Mouse (Mus musculus): ENCODE measurements around the gene Fbln1. TPM values are rescaled to one million over a fixed set of nuclear protein-coding genes. Genes with fewer than 3 reads are reported as not detected.

Fbln1 gene
- polyA plus RNA-seq, 1 experiment from 2014 or later: 60.2 TPM

- DNase-seq (ENCODE audit: low spot score) (no peak), ATAC-seq (replicated peaks; ENCODE audit: low FRiP score) (no peak)
- H3K4me2 ChIP-seq: no peak overlapping the region
- peaks cover 10% of the 10 kb centered on the region for H3K4me1 ChIP-seq (replicated peaks; ENCODE audit: control insufficient read depth, insufficient read depth, low read length)
- H3K27me3 ChIP-seq (replicated peaks; ENCODE audit: control insufficient read depth, insufficient read depth, low read length): no peaks in the 10 kb centered on the region
- WGBS: 69% methylated on average over 7 of the region's 7 CpGs
- H3K36me3 ChIP-seq (ENCODE audit: control insufficient read depth, insufficient read depth, low read length): peaks cover 6% of the 10 kb centered on the region
- no peak overlapping the region for H3K27ac ChIP-seq (ENCODE audit: low read depth, low read length)
- no peak overlapping the region for H3K4me3 ChIP-seq (ENCODE audit: low read depth, low read length)
- no peaks in the 10 kb centered on the region for H3K9me3 ChIP-seq (ENCODE audit: control insufficient read depth, low read length)
- no peak overlapping the region for H3K9ac ChIP-seq (ENCODE audit: low read depth, low read length)
Observed at GRCm38 (mm10) chr15:85226841-85227240, 21.1 kb downstream of the Fbln1 start.

GRCm38 (mm10) chr15:85228568-85228967 lies 22.8 kb downstream of the Fbln1 start:
- Histone ChIP-seq H3K4me2 (no peak overlapping the region), H3K36me3 (ENCODE audit: control insufficient read depth, insufficient read depth, low read length) (peaks cover 6% of the 10 kb centered on the region), H3K4me3 (ENCODE audit: low read depth, low read length) (no peak overlapping the region), H3K27me3 (replicated peaks; ENCODE audit: control insufficient read depth, insufficient read depth, low read length) (no peaks in the 10 kb centered on the region), H3K9me3 (ENCODE audit: control insufficient read depth, low read length) (no peaks in the 10 kb centered on the region), H3K9ac (ENCODE audit: low read depth, low read length) (no peak overlapping the region), H3K4me1 (replicated peaks; ENCODE audit: control insufficient read depth, insufficient read depth, low read length) (peaks cover 10% of the 10 kb centered on the region), H3K27ac (ENCODE audit: low read depth, low read length) (no peak overlapping the region)
- DNase-seq (ENCODE audit: low spot score) (no peak), ATAC-seq (replicated peaks; ENCODE audit: low FRiP score) (no peak)
- 63% methylated on average over 3 of the region's 3 CpGs for WGBS

- Histone ChIP-seq H3K4me1 (replicated peaks; ENCODE audit: control insufficient read depth, insufficient read depth, low read length) (peaks cover 10% of the 10 kb centered on the region), H3K9ac (ENCODE audit: low read depth, low read length) (no peak overlapping the region), H3K27ac (ENCODE audit: low read depth, low read length) (no peak overlapping the region), H3K27me3 (replicated peaks; ENCODE audit: control insufficient read depth, insufficient read depth, low read length) (no peaks in the 10 kb centered on the region), H3K9me3 (ENCODE audit: control insufficient read depth, low read length) (no peaks in the 10 kb centered on the region), H3K36me3 (ENCODE audit: control insufficient read depth, insufficient read depth, low read length) (peaks cover 2% of the 10 kb centered on the region), H3K4me2 (no peak overlapping the region), H3K4me3 (ENCODE audit: low read depth, low read length) (no peak overlapping the region)
- ATAC-seq (replicated peaks; ENCODE audit: low FRiP score): peak; percentile 81
- 33% methylated on average over 13 of the region's 13 CpGs for WGBS
- DNase-seq (ENCODE audit: low spot score): peak; percentile 39
Observed at GRCm38 (mm10) chr15:85229960-85230535, 24.3 kb downstream of the Fbln1 start.

GRCm38 (mm10) chr15:85230613-85231012 lies 24.9 kb downstream of the Fbln1 start:
- Histone ChIP-seq H3K36me3 (ENCODE audit: control insufficient read depth, insufficient read depth, low read length) (peaks cover 2% of the 10 kb centered on the region), H3K9ac (ENCODE audit: low read depth, low read length) (no peak overlapping the region), H3K9me3 (ENCODE audit: control insufficient read depth, low read length) (no peaks in the 10 kb centered on the region), H3K27ac (ENCODE audit: low read depth, low read length) (no peak overlapping the region), H3K4me2 (no peak overlapping the region), H3K27me3 (replicated peaks; ENCODE audit: control insufficient read depth, insufficient read depth, low read length) (no peaks in the 10 kb centered on the region), H3K4me1 (replicated peaks; ENCODE audit: control insufficient read depth, insufficient read depth, low read length) (peaks cover 10% of the 10 kb centered on the region), H3K4me3 (ENCODE audit: low read depth, low read length) (no peak overlapping the region)
- no peak for DNase-seq (ENCODE audit: low spot score)
- 82% methylated on average over 14 of the region's 14 CpGs for WGBS
- ATAC-seq (replicated peaks; ENCODE audit: low FRiP score): no peak

GRCm38 (mm10) chr15:85231443-85232255 lies 25.9 kb downstream of the Fbln1 start:
- ATAC-seq (replicated peaks; ENCODE audit: low FRiP score) (no peak), DNase-seq (ENCODE audit: low spot score) (peak; percentile 62)
- H3K4me3 ChIP-seq (ENCODE audit: low read depth, low read length): no peak overlapping the region
- no peaks in the 10 kb centered on the region for H3K9me3 ChIP-seq (ENCODE audit: control insufficient read depth, low read length)
- H3K9ac ChIP-seq (ENCODE audit: low read depth, low read length): no peak overlapping the region
- no peaks in the 10 kb centered on the region for H3K27me3 ChIP-seq (replicated peaks; ENCODE audit: control insufficient read depth, insufficient read depth, low read length)
- WGBS: 79% methylated on average over 13 of the region's 13 CpGs
- H3K36me3 ChIP-seq (ENCODE audit: control insufficient read depth, insufficient read depth, low read length): no peaks in the 10 kb centered on the region; the same call in 1 of the 2 replicates
- H3K4me2 ChIP-seq: no peak overlapping the region
- peaks cover 10% of the 10 kb centered on the region for H3K4me1 ChIP-seq (replicated peaks; ENCODE audit: control insufficient read depth, insufficient read depth, low read length)
- H3K27ac ChIP-seq (ENCODE audit: low read depth, low read length): no peak overlapping the region

GRCm38 (mm10) chr15:85232256-85232535 lies 26.4 kb downstream of the Fbln1 start:
- Histone ChIP-seq H3K27ac (ENCODE audit: low read depth, low read length) (no peak overlapping the region), H3K9ac (ENCODE audit: low read depth, low read length) (no peak overlapping the region), H3K27me3 (replicated peaks; ENCODE audit: control insufficient read depth, insufficient read depth, low read length) (no peaks in the 10 kb centered on the region), H3K4me3 (ENCODE audit: low read depth, low read length) (no peak overlapping the region), H3K9me3 (ENCODE audit: control insufficient read depth, low read length) (no peaks in the 10 kb centered on the region), H3K4me2 (no peak overlapping the region), H3K4me1 (replicated peaks; ENCODE audit: control insufficient read depth, insufficient read depth, low read length) (peaks cover 10% of the 10 kb centered on the region), H3K36me3 (ENCODE audit: control insufficient read depth, insufficient read depth, low read length) (no peaks in the 10 kb centered on the region; the same call in 1 of the 2 replicates)
- DNase-seq (ENCODE audit: low spot score) (no peak), ATAC-seq (replicated peaks; ENCODE audit: low FRiP score) (no peak)
- 90% methylated on average over 4 of the region's 4 CpGs for WGBS

- Histone ChIP-seq H3K36me3 (ENCODE audit: control insufficient read depth, insufficient read depth, low read length) (no peaks in the 10 kb centered on the region; the same call in 1 of the 2 replicates), H3K9me3 (ENCODE audit: control insufficient read depth, low read length) (no peaks in the 10 kb centered on the region), H3K27ac (ENCODE audit: low read depth, low read length) (peak overlapping the region; percentile 38), H3K4me3 (ENCODE audit: low read depth, low read length) (no peak overlapping the region), H3K4me1 (replicated peaks; ENCODE audit: control insufficient read depth, insufficient read depth, low read length) (peaks cover 10% of the 10 kb centered on the region), H3K4me2 (no peak overlapping the region), H3K9ac (ENCODE audit: low read depth, low read length) (no peak overlapping the region), H3K27me3 (replicated peaks; ENCODE audit: control insufficient read depth, insufficient read depth, low read length) (no peaks in the 10 kb centered on the region)
- 87% methylated on average over 25 of the region's 25 CpGs for WGBS
- DNase-seq (ENCODE audit: low spot score) (no peak), ATAC-seq (replicated peaks; ENCODE audit: low FRiP score) (no peak)
Observed at GRCm38 (mm10) chr15:85232543-85233250, 26.9 kb downstream of the Fbln1 start.

GRCm38 (mm10) chr15:85233251-85233611 lies 27.5 kb downstream of the Fbln1 start:
- Histone ChIP-seq H3K4me2 (peak overlapping the region; percentile 20; the same call in 1 of the 2 replicates), H3K27ac (ENCODE audit: low read depth, low read length) (peak overlapping the region; percentile 52; the same call in 1 of the 2 replicates), H3K27me3 (replicated peaks; ENCODE audit: control insufficient read depth, insufficient read depth, low read length) (no peaks in the 10 kb centered on the region), H3K36me3 (ENCODE audit: control insufficient read depth, insufficient read depth, low read length) (peaks cover 2% of the 10 kb centered on the region), H3K9me3 (ENCODE audit: control insufficient read depth, low read length) (no peaks in the 10 kb centered on the region), H3K4me1 (replicated peaks; ENCODE audit: control insufficient read depth, insufficient read depth, low read length) (peaks cover 10% of the 10 kb centered on the region), H3K9ac (ENCODE audit: low read depth, low read length) (no peak overlapping the region), H3K4me3 (ENCODE audit: low read depth, low read length) (no peak overlapping the region)
- no peak for ATAC-seq (replicated peaks; ENCODE audit: low FRiP score)
- no peak for DNase-seq (ENCODE audit: low spot score)
- WGBS: 40% methylated on average over 4 of the region's 4 CpGs

Data from liver, embryonic 11.5 days (tissue).